Mouse (Mus musculus) stomach, postnatal 0 days (tissue): ENCODE measurements at regions not wholly inside any gene's neighbourhood (a gene's known extent, or its start where the extent isn't known, plus 50 kb on each side); places are given as distances from the start of the nearest gene placed in this dataset.
A peak's percentile ranks its signal among the peaks of the same experiment; 100 is the strongest.

Experiments used
- ATAC-seq: fragments of 200-750 bp; cut with Nextera tagmentation; 2 replicates; pipeline ENCODE4 v1.8.0; 2017; ENCODE audit not compliant: low FRiP score, low TSS enrichment
- DNase-seq: peaks from one replicate; pipeline ENCODE4 v3.0.0-alpha.2; 2016; ENCODE audit warnings: low spot score
- H3K27ac ChIP-seq: fragments of 300-500 bp; sonication (generic); replicated peaks from 2 replicates; pipeline ENCODE4 v1.5.1; 2014; ENCODE audit warnings: mild to moderate bottlenecking, control low read depth
- H3K27me3 ChIP-seq: fragments of 300-500 bp; sonication (generic); 2 replicates; pipeline ENCODE4 v1.6.1; 2014; ENCODE audit warnings: low read length; ENCODE audit not compliant: control insufficient read depth, insufficient read depth
- H3K36me3 ChIP-seq: fragments of 300-500 bp; sonication (generic); 2 replicates; pipeline ENCODE4 v1.6.1; 2014; ENCODE audit warnings: low read length, mixed read lengths; ENCODE audit not compliant: control insufficient read depth, insufficient read depth
- H3K4me1 ChIP-seq: fragments of 300-500 bp; sonication (generic); replicated peaks from 2 replicates; pipeline ENCODE4 v1.6.1; 2014; ENCODE audit warnings: antibody characterized with exemption; ENCODE audit not compliant: control insufficient read depth, insufficient read depth
- H3K4me2 ChIP-seq: fragments of 300-500 bp; sonication (generic); replicated peaks from 2 replicates; pipeline ENCODE4 v1.6.1; 2014; ENCODE audit warnings: low read depth, mild to moderate bottlenecking, control low read depth, moderate library complexity
- H3K4me3 ChIP-seq: fragments of 300-500 bp; sonication (generic); 2 replicates; pipeline ENCODE4 v1.5.1; 2014; ENCODE audit warnings: low read depth, low read length, control low read depth
- H3K9ac ChIP-seq: fragments of 300-500 bp; sonication (generic); 2 replicates; pipeline ENCODE4 v1.6.1; 2014; ENCODE audit warnings: mild to moderate bottlenecking, low read length, control low read depth, mixed read lengths
- H3K9me3 ChIP-seq: fragments of 300-500 bp; sonication (generic); 2 replicates; pipeline ENCODE4 v1.6.1; 2016; ENCODE audit warnings: low read length; ENCODE audit not compliant: control insufficient read depth
- CTCF ChIP-seq: IDR thresholded peaks from 2 replicates; pipeline ENCODE4 v1.5.1; 2016; ENCODE audit warnings: antibody characterized with exemption, low read depth, mild to moderate bottlenecking, moderate library complexity
- EP300 ChIP-seq: optimal IDR thresholded peaks from 2 replicates; pipeline ENCODE3; 2016; ENCODE audit warnings: antibody characterized with exemption
- WGBS: fragments of 180-500 bp; shearing (Covaris S2); extraction: QIAGEN DNeasy Blood & Tissue Kit; methylation state at CpG from one replicate; pipeline ENCODE4 v1.1.7; 2014; 5-methylcytosine and 5-hydroxymethylcytosine counted together

- H3K36me3 ChIP-seq, result no peaks in the 10 kb centered on the region
- H3K4me2 ChIP-seq, result no peak overlapping the region
- ATAC-seq, result peak; percentile 47
- no peak overlapping the region for H3K9ac ChIP-seq
- no peak for DNase-seq
- H3K27ac ChIP-seq, result 0 out of 2 replicates have a peak overlapping the region, but pooled peaks have one; percentile 24
- WGBS, result 73% methylated on average over 3 of the region's 3 CpGs
- no peaks in the 10 kb centered on the region for H3K27me3 ChIP-seq
- no peak overlapping the region for H3K4me3 ChIP-seq
- H3K4me1 ChIP-seq, result no peaks in the 10 kb centered on the region
- no peak for TF ChIP-seq CTCF
- no peak for TF ChIP-seq EP300
- H3K9me3 ChIP-seq, result no peaks in the 10 kb centered on the region
Observed at GRCm38 (mm10) chr4:105996893-105997630, 207.4 kb downstream of the Gm12728 start.

DNA sequence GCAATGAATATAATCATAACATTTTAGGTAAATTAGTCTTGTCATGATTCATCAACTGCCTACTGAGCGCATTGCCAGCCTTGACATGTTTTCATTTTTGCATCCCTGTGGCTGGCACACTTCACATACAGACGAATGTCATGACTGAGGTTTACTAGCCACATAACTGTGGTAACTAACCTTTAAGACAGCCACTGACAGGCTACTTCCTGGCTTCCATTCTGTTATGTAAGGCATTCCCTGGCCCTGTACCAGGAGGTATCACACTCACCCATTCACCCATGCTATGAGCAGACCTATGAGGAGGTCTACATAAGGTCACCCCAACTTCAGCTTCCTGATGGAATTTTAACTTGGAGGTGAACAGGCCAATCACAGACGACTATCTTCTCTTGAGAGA lies 212.8 kb downstream of the Gm12728 start:
- no peaks in the 10 kb centered on the region for H3K27me3 ChIP-seq
- no peaks in the 10 kb centered on the region for H3K4me1 ChIP-seq
- no peaks in the 10 kb centered on the region for H3K9me3 ChIP-seq
- no peak for ATAC-seq
- H3K36me3 ChIP-seq, result no peaks in the 10 kb centered on the region
- TF ChIP-seq CTCF (no peak), EP300 (no peak)
- H3K27ac ChIP-seq, result no peak overlapping the region
- H3K4me3 ChIP-seq, result no peak overlapping the region
- WGBS, result 81% methylated on average over 3 of the region's 3 CpGs
- DNase-seq, result no peak
- no peak overlapping the region for H3K9ac ChIP-seq
- no peak overlapping the region for H3K4me2 ChIP-seq

DNA sequence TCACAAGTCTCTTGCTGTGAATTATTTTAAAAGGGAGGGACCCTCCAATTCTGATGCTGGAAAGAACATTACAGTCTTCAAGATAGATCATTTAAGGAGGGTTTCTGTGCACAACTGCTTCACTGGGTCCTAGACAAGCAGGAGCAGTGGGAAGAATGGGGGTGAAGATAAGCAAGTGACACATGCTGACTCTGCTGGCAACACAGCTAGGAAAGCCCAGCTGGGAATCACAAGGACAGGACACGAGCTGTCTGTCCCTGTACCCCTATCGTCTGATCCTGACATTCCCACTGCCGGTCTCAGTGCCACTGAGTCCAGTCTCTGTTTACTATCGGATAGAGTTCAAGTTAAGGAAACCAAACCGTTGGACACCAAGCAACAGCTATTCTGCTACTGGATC lies 216.3 kb downstream of the Gm12728 start:
- DNase-seq (no peak), ATAC-seq (no peak)
- Histone ChIP-seq H3K27me3 (no peaks in the 10 kb centered on the region), H3K36me3 (no peaks in the 10 kb centered on the region), H3K27ac (no peak overlapping the region), H3K9me3 (no peaks in the 10 kb centered on the region), H3K9ac (no peak overlapping the region), H3K4me2 (no peak overlapping the region), H3K4me3 (no peak overlapping the region), H3K4me1 (no peaks in the 10 kb centered on the region)
- 69% methylated on average over 5 of the region's 5 CpGs for WGBS
- no peak for TF ChIP-seq CTCF
- TF ChIP-seq EP300, result no peak

- Histone ChIP-seq H3K27ac (no peak overlapping the region), H3K9me3 (no peaks in the 10 kb centered on the region), H3K27me3 (no peaks in the 10 kb centered on the region), H3K9ac (no peak overlapping the region), H3K4me2 (no peak overlapping the region), H3K4me1 (no peaks in the 10 kb centered on the region), H3K36me3 (no peaks in the 10 kb centered on the region), H3K4me3 (no peak overlapping the region)
- ATAC-seq, result no peak
- DNase-seq, result no peak
- no peak for TF ChIP-seq CTCF
- no peak for TF ChIP-seq EP300
- 65% methylated on average over 8 of the region's 8 CpGs for WGBS
Observed at GRCm38 (mm10) chr4:106007334-106008190, 217.9 kb downstream of the Gm12728 start.

- H3K4me2 ChIP-seq, result no peak overlapping the region
Observed at GRCm38 (mm10) chr4:106017065-106017646, 227.5 kb downstream of the Gm12728 start.

More at GRCm38 (mm10) chr4:106017065-106017646, 227.5 kb downstream of the Gm12728 start:
- Histone ChIP-seq H3K4me1 (no peaks in the 10 kb centered on the region), H3K9me3 (no peaks in the 10 kb centered on the region), H3K36me3 (no peaks in the 10 kb centered on the region), H3K9ac (no peak overlapping the region), H3K4me3 (no peak overlapping the region), H3K27ac (no peak overlapping the region), H3K27me3 (no peaks in the 10 kb centered on the region)
- DNase-seq (no peak), ATAC-seq (no peak)
- no peak for TF ChIP-seq EP300
- TF ChIP-seq CTCF, result no peak
- WGBS, result 88% methylated on average over 6 of the region's 6 CpGs
